Mouse (Mus musculus) brain, embryonic 14.5 days (tissue): Measurements from ENCODE around the gene Itprid1.

Source experiments
- CTCF ChIP-seq: fragments of 200-500 bp; IDR thresholded peaks from 2 replicates; pipeline ENCODE4 v1.5.1; 2012; ENCODE audit warnings: inconsistent platforms, mild to moderate bottlenecking, moderate library complexity, borderline replicate concordance; ENCODE audit not compliant: insufficient read depth, insufficient read length; ENCODE audit errors: extremely low read depth
- POLR2A ChIP-seq: fragments of 200-500 bp; IDR thresholded peaks from 2 replicates; pipeline ENCODE4 v1.6.1; 2012; ENCODE audit warnings: mild to moderate bottlenecking, inconsistent platforms, borderline replicate concordance; ENCODE audit not compliant: poor library complexity, insufficient read depth, insufficient read length, severe bottlenecking; ENCODE audit errors: extremely low read depth

- TF ChIP-seq CTCF (no peak), POLR2A (no peak)
Observed at GRCm38 (mm10) chr6:55920866-55921630, 84.4 kb downstream of the Itprid1 start.
